Mouse (Mus musculus): ENCODE data around the gene Tmem179b. TPM values are rescaled to one million over a fixed set of nuclear protein-coding genes. Genes with fewer than 3 reads are reported as not detected.

Gene Tmem179b
- polyA plus RNA-seq, 1 experiment from 2014 or later: 88.2 TPM

- Histone ChIP-seq H3K36me3 (ENCODE audit: control insufficient read depth, insufficient read depth, low read length) (peaks cover 21% of the 10 kb centered on the region), H3K27ac (ENCODE audit: low read length) (no peak overlapping the region), H3K27me3 (ENCODE audit: control insufficient read depth, insufficient read depth, low read depth, low read length) (no peaks in the 10 kb centered on the region), H3K9ac (ENCODE audit: low read length) (no peak overlapping the region), H3K4me2 (ENCODE audit: low read depth, low read length) (no peak overlapping the region), H3K4me3 (ENCODE audit: low read length) (no peak overlapping the region), H3K4me1 (replicated peaks; ENCODE audit: control insufficient read depth, insufficient read depth, low read length) (peaks cover 17% of the 10 kb centered on the region), H3K9me3 (ENCODE audit: control insufficient read depth, low read length) (no peaks in the 10 kb centered on the region)
- no peak for ATAC-seq (ENCODE audit: low read depth)
- WGBS: 73% methylated on average over 11 of the region's 11 CpGs
These were observed 41.5 kb upstream of the Tmem179b start for GRCm38 (mm10) chr19:8815812-8816211.

GRCm38 (mm10) chr19:8806810-8807209 lies 32.5 kb upstream of the Tmem179b start:
- H3K27ac ChIP-seq (ENCODE audit: low read length): no peak overlapping the region
- H3K27me3 ChIP-seq (ENCODE audit: control insufficient read depth, insufficient read depth, low read depth, low read length): no peaks in the 10 kb centered on the region
- no peak overlapping the region for H3K4me2 ChIP-seq (ENCODE audit: low read depth, low read length)
- peaks cover 5% of the 10 kb centered on the region; the same call in 1 of the 2 replicates for H3K4me1 ChIP-seq (replicated peaks; ENCODE audit: control insufficient read depth, insufficient read depth, low read length)
- WGBS: 89% methylated on average over 5 of the region's 5 CpGs
- no peaks in the 10 kb centered on the region for H3K9me3 ChIP-seq (ENCODE audit: control insufficient read depth, low read length)
- no peak overlapping the region for H3K4me3 ChIP-seq (ENCODE audit: low read length)
- no peak for ATAC-seq (ENCODE audit: low read depth)
- H3K36me3 ChIP-seq (ENCODE audit: control insufficient read depth, insufficient read depth, low read length): peaks cover 36% of the 10 kb centered on the region
- no peak overlapping the region for H3K9ac ChIP-seq (ENCODE audit: low read length)

- Histone ChIP-seq H3K4me2 (ENCODE audit: low read depth, low read length) (no peak overlapping the region), H3K36me3 (ENCODE audit: control insufficient read depth, insufficient read depth, low read length) (peaks cover 17% of the 10 kb centered on the region), H3K27ac (ENCODE audit: low read length) (no peak overlapping the region), H3K9me3 (ENCODE audit: control insufficient read depth, low read length) (no peaks in the 10 kb centered on the region), H3K27me3 (ENCODE audit: control insufficient read depth, insufficient read depth, low read depth, low read length) (no peaks in the 10 kb centered on the region), H3K4me3 (ENCODE audit: low read length) (no peak overlapping the region), H3K4me1 (replicated peaks; ENCODE audit: control insufficient read depth, insufficient read depth, low read length) (peaks cover 9% of the 10 kb centered on the region; the same call in 1 of the 2 replicates), H3K9ac (ENCODE audit: low read length) (no peak overlapping the region)
- no peak for ATAC-seq (ENCODE audit: low read depth)
- 91% methylated on average over 11 of the region's 11 CpGs for WGBS
These were observed 29.8 kb upstream of the Tmem179b start for GRCm38 (mm10) chr19:8803879-8804660.

GRCm38 (mm10) chr19:8803204-8803780 lies 29.0 kb upstream of the Tmem179b start:
- H3K36me3 ChIP-seq (ENCODE audit: control insufficient read depth, insufficient read depth, low read length): peaks cover 13% of the 10 kb centered on the region
- WGBS: 82% methylated on average over 9 of the region's 9 CpGs
- ATAC-seq (ENCODE audit: low read depth): no peak
- H3K4me1 ChIP-seq (replicated peaks; ENCODE audit: control insufficient read depth, insufficient read depth, low read length): peaks cover 9% of the 10 kb centered on the region; the same call in 1 of the 2 replicates
- H3K4me3 ChIP-seq (ENCODE audit: low read length): peak overlapping the region; percentile 73; the same call in 1 of the 2 replicates
- H3K27ac ChIP-seq (ENCODE audit: low read length): peak overlapping the region; percentile 90; the same call in 1 of the 2 replicates
- peak overlapping the region; percentile 53; the same call in 1 of the 2 replicates for H3K4me2 ChIP-seq (ENCODE audit: low read depth, low read length)
- H3K9me3 ChIP-seq (ENCODE audit: control insufficient read depth, low read length): no peaks in the 10 kb centered on the region
- H3K9ac ChIP-seq (ENCODE audit: low read length): no peak overlapping the region
- H3K27me3 ChIP-seq (ENCODE audit: control insufficient read depth, insufficient read depth, low read depth, low read length): no peaks in the 10 kb centered on the region

- Histone ChIP-seq H3K27ac (ENCODE audit: low read length) (peak within 1 kb of the TSS; percentile 90), H3K27me3 (ENCODE audit: control insufficient read depth, insufficient read depth, low read depth, low read length) (no peaks in the 10 kb centered on the region), H3K36me3 (ENCODE audit: control insufficient read depth, insufficient read depth, low read length) (peaks cover 11% of the 10 kb centered on the region), H3K4me2 (ENCODE audit: low read depth, low read length) (peak within 1 kb of the TSS; percentile 88), H3K4me1 (replicated peaks; ENCODE audit: control insufficient read depth, insufficient read depth, low read length) (peaks cover 15% of the 10 kb centered on the region), H3K9ac (ENCODE audit: low read length) (peak within 1 kb of the TSS; percentile 70), H3K9me3 (ENCODE audit: control insufficient read depth, low read length) (no peaks in the 10 kb centered on the region), H3K4me3 (ENCODE audit: low read length) (peak within 1 kb of the TSS; percentile 73)
- ATAC-seq (ENCODE audit: low read depth): peak; percentile 97
- 0% methylated on average over 30 of the region's 30 CpGs for WGBS
These were observed 28.0 kb upstream of the Tmem179b start, which contains the start of gene Zbtb3 for GRCm38 (mm10) chr19:8802130-8802821. Gene Zbtb3 (plus strand): TSS chr19:8802555.

GRCm38 (mm10) chr19:8798947-8799315 lies 24.7 kb upstream of the Tmem179b start:
- Histone ChIP-seq H3K27me3 (ENCODE audit: control insufficient read depth, insufficient read depth, low read depth, low read length) (no peaks in the 10 kb centered on the region), H3K4me2 (ENCODE audit: low read depth, low read length) (peak overlapping the region; percentile 92), H3K4me1 (replicated peaks; ENCODE audit: control insufficient read depth, insufficient read depth, low read length) (peaks cover 15% of the 10 kb centered on the region), H3K4me3 (ENCODE audit: low read length) (peak overlapping the region; percentile 87), H3K27ac (ENCODE audit: low read length) (no peak overlapping the region), H3K9ac (ENCODE audit: low read length) (peak overlapping the region; percentile 46), H3K36me3 (ENCODE audit: control insufficient read depth, insufficient read depth, low read length) (peaks cover 14% of the 10 kb centered on the region), H3K9me3 (ENCODE audit: control insufficient read depth, low read length) (no peaks in the 10 kb centered on the region)
- ATAC-seq (ENCODE audit: low read depth): no peak

GRCm38 (mm10) chr19:8798264-8798946 lies 24.1 kb upstream of the Tmem179b start, which contains the start of gene Polr2g:
Gene Polr2g (minus strand): TSS chr19:8798577.
- under 1% methylated on average over 25 of the region's 25 CpGs for WGBS
- ATAC-seq (ENCODE audit: low read depth): peak; percentile 81
- H3K36me3 ChIP-seq (ENCODE audit: control insufficient read depth, insufficient read depth, low read length): peaks cover 19% of the 10 kb centered on the region

GRCm38 (mm10) chr19:8790171-8790570 lies 15.9 kb upstream of the Tmem179b start:
- H3K4me1 ChIP-seq (replicated peaks; ENCODE audit: control insufficient read depth, insufficient read depth, low read length): peaks cover 7% of the 10 kb centered on the region
- H3K27ac ChIP-seq (ENCODE audit: low read length): no peak overlapping the region
- no peaks in the 10 kb centered on the region for H3K9me3 ChIP-seq (ENCODE audit: control insufficient read depth, low read length)
- peaks cover 28% of the 10 kb centered on the region for H3K36me3 ChIP-seq (ENCODE audit: control insufficient read depth, insufficient read depth, low read length)
- no peak for ATAC-seq (ENCODE audit: low read depth)
- no peak overlapping the region for H3K4me2 ChIP-seq (ENCODE audit: low read depth, low read length)
- H3K4me3 ChIP-seq (ENCODE audit: low read length): no peak overlapping the region
- H3K27me3 ChIP-seq (ENCODE audit: control insufficient read depth, insufficient read depth, low read depth, low read length): no peaks in the 10 kb centered on the region
- WGBS: 75% methylated on average over 7 of the region's 7 CpGs
- H3K9ac ChIP-seq (ENCODE audit: low read length): no peak overlapping the region

More at GRCm38 (mm10) chr19:8798264-8798946, 24.1 kb upstream of the Tmem179b start, which contains the start of gene Polr2g:
- H3K4me1 ChIP-seq (replicated peaks; ENCODE audit: control insufficient read depth, insufficient read depth, low read length): peaks cover 15% of the 10 kb centered on the region
- peak within 1 kb of the TSS; percentile 87 for H3K4me3 ChIP-seq (ENCODE audit: low read length)
- H3K4me2 ChIP-seq (ENCODE audit: low read depth, low read length): peak within 1 kb of the TSS; percentile 92
- no peaks in the 10 kb centered on the region for H3K27me3 ChIP-seq (ENCODE audit: control insufficient read depth, insufficient read depth, low read depth, low read length)
- peak within 1 kb of the TSS; percentile 66 for H3K27ac ChIP-seq (ENCODE audit: low read length)
- H3K9me3 ChIP-seq (ENCODE audit: control insufficient read depth, low read length): no peaks in the 10 kb centered on the region
- H3K9ac ChIP-seq (ENCODE audit: low read length): peak within 1 kb of the TSS; percentile 89

Measured in lung, embryonic 16.5 days (tissue).